Mouse (Mus musculus) left cerebral cortex, postnatal 36 days (tissue): Measurements from ENCODE around the gene Fam193a. TPM values are rescaled to one million over a fixed set of nuclear protein-coding genes. Genes with fewer than 3 reads are reported as not detected.
A peak's percentile ranks its signal among the peaks of the same experiment; 100 is the strongest.

ENCODE experiments used
- DNase-seq, 2 experiments: peaks; one replicate each; pipeline ENCODE4 v3.0.0; 2021 to 2022; ENCODE audit warnings: low spot score in 2 of 2, mixed read lengths in 1 of 2
- intact Hi-C: fragments of 180-260 bp; cut with DNase I; formaldehyde crosslinking; loops from one replicate; pipeline ENCODE4 v1.15.1; 2025
- total RNA-seq, 2 experiments: library from RNA; stranded (reverse); gene quantifications; 2 replicates each; pipeline ENCODE4 v1.2.3; 2021

Gene Fam193a
- total RNA-seq, 2 experiments from 2014 or later = 40.0 to 44.5 TPM

DNA sequence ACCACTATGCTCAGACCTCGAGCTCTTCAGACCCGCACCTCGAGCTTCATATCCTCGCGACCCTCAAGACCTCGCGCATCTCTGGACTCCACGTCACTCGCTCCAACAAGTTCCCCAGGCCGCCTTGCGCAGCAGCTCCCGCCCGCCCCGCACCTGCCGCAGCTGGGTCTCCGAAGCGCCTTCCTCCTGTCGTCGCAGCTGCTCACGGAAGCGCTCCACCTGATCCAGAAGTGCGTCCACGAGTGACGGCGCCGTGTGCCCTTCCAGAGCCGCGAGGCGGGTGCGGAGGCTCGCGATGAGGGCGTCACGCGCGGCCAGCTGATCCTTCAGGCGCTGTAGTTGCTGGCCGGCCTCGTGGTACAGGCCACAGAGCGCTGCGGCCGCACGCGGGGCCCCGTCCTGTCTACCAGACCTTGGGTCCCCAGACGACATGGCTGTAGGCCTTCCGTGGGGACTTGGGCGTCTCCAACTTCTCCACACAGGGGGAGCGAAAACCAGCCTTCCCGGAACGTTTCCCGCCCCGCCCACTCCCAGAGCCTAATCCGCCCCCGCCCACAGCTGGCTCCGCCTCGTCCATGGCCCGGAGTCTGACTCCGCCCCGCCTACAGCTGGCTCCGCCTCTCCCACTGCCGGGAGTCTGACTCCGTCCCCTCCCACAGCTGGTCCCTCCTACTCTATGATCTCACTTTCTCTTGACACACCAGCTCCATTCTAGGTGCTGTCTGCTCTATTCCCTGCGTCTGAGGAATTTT, 143.9 kb downstream of the Fam193a start, which contains the start of gene Tnip2:
Gene Tnip2 (minus strand): TSS at position 526 of the 752 bp plus-strand sequence.
- DNase-seq = peak; percentile 87 to 88
- intact Hi-C loops = no loop called here

DNA sequence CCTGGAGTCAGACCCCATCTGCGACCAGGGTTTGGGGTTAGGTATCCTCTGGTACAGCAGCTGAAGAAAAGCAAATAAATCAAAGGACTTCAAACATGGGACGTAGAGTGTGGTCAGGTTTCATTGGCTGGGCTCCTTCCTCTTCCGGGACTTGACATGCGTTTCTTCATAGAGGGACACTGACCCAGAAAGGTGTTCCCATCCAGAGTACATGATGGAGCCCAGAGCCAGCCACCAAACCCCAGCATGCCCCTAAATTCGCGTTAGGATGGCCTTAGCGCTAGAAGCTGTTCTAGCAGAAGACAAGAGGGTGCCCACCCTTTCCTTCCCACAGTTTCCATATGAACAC, 144.5 kb downstream of the Fam193a start:
- no peak for DNase-seq
- intact Hi-C loops = no loop called here

DNA sequence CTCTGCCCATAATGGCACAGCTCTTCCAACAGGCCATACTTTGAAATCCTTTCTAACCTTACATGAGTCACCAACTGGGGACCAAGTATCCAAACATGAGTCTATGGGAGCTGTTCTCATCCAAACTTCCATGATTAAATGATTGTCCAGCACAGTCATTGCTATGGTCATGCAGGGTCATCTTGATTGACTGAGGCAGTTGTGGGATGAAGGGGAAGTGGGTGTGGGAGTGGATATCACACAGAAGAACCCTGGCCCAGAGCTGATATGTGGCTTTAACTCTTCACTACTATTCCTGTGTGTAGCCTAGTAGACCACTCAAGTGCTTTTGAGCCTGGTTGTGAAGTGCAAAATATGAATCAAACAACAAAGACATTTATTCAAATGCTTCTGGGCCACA, 145.4 kb downstream of the Fam193a start:
- DNase-seq = no peak
- intact Hi-C loops = no loop called here

DNA sequence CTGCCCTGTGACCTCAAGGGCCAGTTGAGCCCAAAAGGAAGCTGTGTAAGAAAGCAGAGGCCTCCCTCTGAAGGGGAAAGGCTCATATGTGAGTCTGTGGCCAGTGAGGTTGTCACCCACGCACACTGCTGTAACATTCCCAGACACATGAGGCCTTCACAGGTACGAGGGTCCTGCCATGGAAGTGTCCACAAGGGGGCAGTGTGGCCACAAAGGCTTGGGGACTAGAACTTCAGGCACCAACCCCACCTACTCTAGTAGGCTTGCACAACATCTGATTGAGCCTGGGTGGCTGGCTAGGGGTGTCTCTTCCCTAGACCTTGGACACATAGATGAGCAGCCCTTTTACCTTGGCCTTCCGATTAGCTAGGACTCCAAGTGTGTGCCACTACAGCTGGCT, 148.2 kb downstream of the Fam193a start:
- intact Hi-C loops = loop anchor here (2.0 kb wide), 1 partner anchor 119 kb away; the partner anchor contains the start of gene Mfsd10
- DNase-seq = peak; percentile 56 to 70

DNA sequence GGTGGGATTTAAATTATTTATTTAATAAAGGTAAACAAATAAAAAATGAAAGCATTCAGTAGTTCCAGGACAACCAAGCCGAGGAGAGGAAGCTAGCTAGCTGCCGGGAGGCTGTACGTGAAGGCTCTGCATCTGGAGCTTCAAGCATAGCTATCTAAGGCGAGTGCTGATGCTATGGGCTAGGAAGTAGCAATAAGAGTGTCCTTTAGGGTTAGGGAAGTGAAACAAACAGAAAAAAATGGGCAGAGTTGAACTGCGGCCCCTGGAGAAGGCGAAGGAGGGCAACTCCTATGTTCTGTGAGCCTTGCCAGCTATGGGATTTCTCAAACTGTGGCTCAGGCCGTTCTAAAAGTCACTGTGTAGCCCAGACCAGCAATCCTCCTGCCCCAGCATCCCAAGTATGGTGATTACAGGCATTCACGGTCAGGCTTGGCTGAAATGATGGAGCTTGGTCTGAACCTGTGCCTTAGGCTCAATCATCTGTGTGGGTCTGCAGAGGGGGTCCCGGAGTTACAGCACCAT, 149.7 kb downstream of the Fam193a start:
- intact Hi-C loops = loop anchor here (2.0 kb wide), 1 partner anchor 117 kb away; the partner anchor contains the start of gene Mfsd10
- no peak for DNase-seq

GRCm38 (mm10) chr5:34520458-34521209, 150.9 kb downstream of the Fam193a start:
- intact Hi-C loops = no loop called here
- no peak for DNase-seq

GRCm38 (mm10) chr5:34521337-34521736, 151.6 kb downstream of the Fam193a start:
- intact Hi-C loops = no loop called here
- no peak for DNase-seq

DNA sequence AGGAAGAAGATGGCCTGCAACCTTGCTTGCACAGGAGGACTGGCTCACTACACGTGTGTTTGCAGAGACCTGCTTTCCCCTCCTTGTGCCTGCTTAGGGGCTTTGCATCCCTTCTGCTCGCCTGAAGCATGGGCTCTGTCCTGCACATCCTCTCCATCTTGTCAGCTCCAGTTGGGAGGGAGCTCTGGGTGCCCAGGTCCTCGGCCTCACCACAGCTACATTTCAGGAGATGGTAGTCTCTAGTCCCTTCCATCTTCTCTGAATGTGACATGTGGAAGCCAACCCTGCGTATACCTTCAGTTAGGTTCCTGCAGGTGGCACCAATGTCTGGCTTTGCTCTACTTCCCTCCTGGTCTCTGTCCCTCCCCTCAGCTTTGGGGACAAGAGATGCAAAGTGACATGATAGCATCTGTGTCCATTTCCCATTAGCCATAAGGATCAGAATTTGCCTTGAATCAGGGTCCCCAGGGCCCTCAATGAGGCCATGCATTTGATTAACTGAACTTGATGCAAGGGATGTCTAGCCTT, 154.3 kb downstream of the Fam193a start:
- no peak for DNase-seq
- intact Hi-C loops = no loop called here

GRCm38 (mm10) chr5:34524511-34524910, 154.8 kb downstream of the Fam193a start:
- no peak for DNase-seq
- intact Hi-C loops = no loop called here

GRCm38 (mm10) chr5:34525663-34526476, 156.1 kb downstream of the Fam193a start, which contains the start of gene Sh3bp2:
Sh3bp2 (plus strand) TSS chr5:34525838.
- intact Hi-C loops = loop anchor here (5.0 kb wide), 1 partner anchor 46 kb away; the partner anchor contains the start of gene Add1
- DNase-seq = peak; percentile 77 to 79

DNA sequence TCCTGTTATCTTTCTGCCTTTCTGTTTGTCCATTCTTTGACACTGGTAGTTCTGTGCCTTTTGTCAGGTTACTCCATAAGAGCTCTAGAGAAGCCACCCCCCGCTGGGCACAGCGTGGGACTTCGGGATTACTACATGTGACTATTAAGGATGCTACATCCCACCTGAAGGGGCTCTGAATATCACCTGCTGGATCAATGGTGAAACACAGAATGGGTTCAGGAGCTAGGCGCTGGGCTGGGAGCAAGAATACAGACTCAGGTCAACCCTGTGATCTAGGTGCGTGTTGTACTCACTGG, 156.7 kb downstream of the Fam193a start:
- intact Hi-C loops = loop anchor here (5.0 kb wide), 1 partner anchor 46 kb away; the partner anchor contains the start of gene Add1
- no peak for DNase-seq

GRCm38 (mm10) chr5:34527352-34527751, 157.6 kb downstream of the Fam193a start:
- intact Hi-C loops = loop anchor here (5.0 kb wide), 1 partner anchor 45 kb away; the partner anchor contains the start of gene Add1
- no peak for DNase-seq

DNA sequence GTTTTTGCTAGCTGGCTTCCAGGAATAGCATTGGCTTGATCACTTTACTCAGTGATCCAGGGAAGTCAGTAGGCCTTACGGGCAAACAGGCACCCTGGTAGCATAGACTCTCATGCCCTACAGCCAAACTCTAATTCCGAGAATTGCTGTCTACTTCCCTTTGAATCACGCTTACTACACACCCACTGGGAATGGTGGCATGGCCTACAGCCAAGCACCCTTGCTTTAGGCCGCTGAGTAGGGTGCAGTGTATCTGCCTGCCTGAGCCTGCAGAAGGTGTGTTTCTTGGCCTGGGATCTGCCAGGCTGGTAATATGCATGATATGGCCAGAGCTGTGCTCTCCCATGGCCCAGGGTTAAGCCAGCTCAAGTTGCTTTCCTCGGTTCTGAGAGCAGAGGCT, 159.0 kb downstream of the Fam193a start:
- no peak for DNase-seq
- intact Hi-C loops = loop anchor here (5.0 kb wide), 1 partner anchor 44 kb away; the partner anchor contains the start of gene Add1

DNA sequence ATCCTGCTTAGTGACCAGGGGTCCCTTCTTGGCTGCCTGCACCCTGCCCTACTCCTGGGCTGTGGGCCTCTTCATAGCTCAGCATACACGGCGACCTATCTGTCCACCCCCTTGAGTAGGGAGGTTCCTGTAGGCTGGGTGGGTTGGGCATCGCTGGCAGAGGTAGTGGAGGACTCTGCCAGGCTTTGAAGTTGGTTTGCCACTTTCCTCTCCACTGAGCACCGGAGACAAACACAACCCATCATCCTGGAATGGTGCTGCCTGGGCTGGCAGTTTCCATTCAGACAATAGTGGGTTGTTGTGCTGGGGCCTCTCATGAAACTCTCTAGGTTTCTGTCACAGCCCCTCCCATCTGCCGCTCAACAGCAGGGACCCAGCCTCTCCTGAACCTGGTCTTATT, 160.4 kb downstream of the Fam193a start:
- DNase-seq = no peak
- intact Hi-C loops = no loop called here

GRCm38 (mm10) chr5:34530687-34531086, 161.0 kb downstream of the Fam193a start:
- DNase-seq = no peak
- intact Hi-C loops = no loop called here

DNA sequence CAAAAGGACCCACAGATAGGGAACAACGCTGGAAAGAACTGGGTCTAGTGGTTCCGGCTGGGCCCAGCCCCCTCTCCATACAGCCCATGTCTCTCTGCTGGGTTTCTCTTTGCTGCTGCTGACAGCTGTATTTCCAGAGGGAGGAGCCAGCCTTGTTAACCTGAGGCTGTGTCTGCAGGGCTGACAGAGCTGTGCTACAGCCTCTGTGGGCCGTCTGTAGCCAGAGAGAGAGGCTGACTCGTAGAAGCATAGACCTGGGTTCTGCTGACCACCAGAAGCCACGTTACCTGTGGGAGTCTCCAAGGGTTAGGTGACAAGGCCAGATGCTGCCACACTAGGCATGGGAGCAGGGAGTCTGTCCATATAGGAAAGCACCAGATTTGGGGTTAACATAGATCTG, 163.3 kb downstream of the Fam193a start:
- intact Hi-C loops = no loop called here
- no peak for DNase-seq

- intact Hi-C loops = no loop called here
- DNase-seq = no peak
Measured at GRCm38 (mm10) chr5:34533820-34534219, 164.1 kb downstream of the Fam193a start.

DNA sequence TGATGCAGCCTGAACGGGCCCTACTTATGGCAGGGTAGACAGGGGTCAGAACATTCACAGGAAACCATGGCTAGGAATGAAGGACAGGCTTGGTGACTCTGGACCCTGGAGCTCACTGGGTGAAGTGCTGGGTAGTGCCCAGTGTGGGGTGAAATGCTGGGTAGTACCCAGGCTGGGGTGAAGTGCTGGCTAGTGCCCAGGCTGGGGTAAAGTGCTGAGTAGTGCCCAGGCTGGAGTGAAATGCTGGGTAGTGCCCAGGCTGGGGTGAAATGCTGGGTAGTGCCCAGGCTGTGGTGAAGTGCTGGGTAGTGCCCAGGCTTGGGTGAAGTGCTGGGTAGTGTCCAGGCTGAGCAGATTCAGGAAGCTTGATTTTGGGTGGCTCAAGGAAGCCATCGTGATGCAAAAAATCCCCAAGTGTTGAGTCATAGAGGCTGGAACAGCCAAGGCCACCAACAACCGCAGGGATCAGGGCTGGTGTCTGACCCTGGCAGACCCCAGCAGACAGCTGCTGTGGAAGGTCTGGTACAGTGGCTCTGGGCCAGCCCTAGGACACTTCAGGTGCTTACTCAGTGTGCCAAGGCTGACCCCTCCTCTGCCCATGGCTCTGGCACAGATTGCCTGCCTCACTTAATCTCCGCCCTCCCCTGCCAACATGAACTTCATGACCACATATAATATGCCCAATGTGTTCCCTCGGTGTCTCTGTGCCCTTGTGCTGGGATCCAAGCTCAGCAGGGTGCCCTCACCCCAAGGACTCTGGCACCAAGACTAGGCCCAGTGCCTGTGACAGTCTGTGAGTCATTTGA, 165.2 kb downstream of the Fam193a start:
- DNase-seq = no peak
- intact Hi-C loops = no loop called here

DNA sequence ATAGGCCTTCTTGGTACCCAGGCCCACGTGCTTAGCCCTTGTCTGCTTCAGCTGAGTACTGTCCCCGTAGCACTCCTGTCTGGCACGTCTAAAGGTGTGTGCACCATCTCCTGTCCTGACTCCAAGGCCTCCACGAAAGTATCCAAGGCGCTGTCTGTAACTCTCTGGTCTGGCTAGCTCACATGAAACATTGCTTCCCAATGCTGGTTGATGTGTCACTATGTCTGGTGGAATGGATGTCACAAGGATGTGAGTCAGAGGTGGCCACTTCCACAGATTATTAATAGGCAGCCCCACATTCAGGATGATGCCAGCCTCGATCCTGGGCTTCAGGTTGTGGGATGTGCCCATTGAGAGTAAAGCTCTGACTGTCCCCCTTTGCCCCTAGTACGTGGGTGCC, 166.1 kb downstream of the Fam193a start:
- no peak for DNase-seq
- intact Hi-C loops = no loop called here
